Mouse (Mus musculus): ENCODE data around the gene Sppl3. TPM values are rescaled to one million over a fixed set of nuclear protein-coding genes. Genes with fewer than 3 reads are reported as not detected.

The Sppl3 gene
- polyA plus RNA-seq, 1 experiment, result 70.2 TPM

- no peak for DNase-seq (ENCODE audit: extremely low spot score in 1 of 2, low spot score in 1 of 2)
Measured at GRCm38 (mm10) chr5:115146747-115147130, 135.8 kb downstream of the Sppl3 start.

- no peak for DNase-seq (ENCODE audit: extremely low spot score in 1 of 2, low spot score in 1 of 2)
Measured at GRCm38 (mm10) chr5:115147388-115147787, 136.5 kb downstream of the Sppl3 start.

DNA sequence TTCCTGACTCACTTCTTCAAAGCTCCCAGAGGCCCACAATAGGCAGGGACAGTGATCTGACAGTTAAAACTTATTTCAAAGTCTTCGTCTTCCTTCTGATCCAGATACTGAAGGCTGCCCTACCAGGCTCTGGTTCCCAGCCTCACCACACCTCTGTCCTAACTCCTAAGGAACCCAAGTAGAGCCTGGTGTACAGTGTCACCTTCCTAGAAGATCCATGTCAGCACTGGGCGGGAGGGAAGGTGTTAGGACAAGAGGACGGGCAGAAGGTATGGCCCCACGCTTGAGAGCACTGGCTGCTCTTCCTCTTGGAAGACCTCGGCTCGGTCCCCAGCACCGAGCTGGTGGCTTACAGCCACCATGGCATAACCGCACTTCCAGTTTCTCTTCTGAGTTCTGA lies 137.4 kb downstream of the Sppl3 start:
- DNase-seq (ENCODE audit: extremely low spot score in 1 of 2, low spot score in 1 of 2), result no peak

Other genes with a start within 250 kb of the Sppl3 start
- 32.8 and 33.0 TPM in 2 replicates for gene Ankrd13a, start 236.5 kb upstream of the Sppl3 start, polyA plus RNA-seq (2012; rRNA removed)
- gene Git2, start 235.6 kb upstream of the Sppl3 start, polyA plus RNA-seq (2012; rRNA removed), result 48.1 and 49.1 TPM in 2 replicates
- 223 and 253 TPM in 2 replicates for gene 1500011B03Rik, start 187.7 kb upstream of the Sppl3 start, polyA plus RNA-seq (2012; rRNA removed)
- not detected in 2 replicates for gene 4930519G04Rik, start 157.5 kb upstream of the Sppl3 start, polyA plus RNA-seq (2012; rRNA removed)
- gene Gm9936, start 152.5 kb upstream of the Sppl3 start, polyA plus RNA-seq (2012; rRNA removed), result 0.25 and 0.40 TPM in 2 replicates
- 8.3 and 8.7 TPM in 2 replicates for gene Oasl2, start 114.2 kb upstream of the Sppl3 start, polyA plus RNA-seq (2012; rRNA removed)
- gene Oasl1, start 87.9 kb upstream of the Sppl3 start, polyA plus RNA-seq (2012; rRNA removed), result 0.48 and 0.78 TPM in 2 replicates
- gene 2210016L21Rik, start 69.0 kb upstream of the Sppl3 start, polyA plus RNA-seq (2012; rRNA removed), result 112 and 115 TPM in 2 replicates
- gene Hnf1a, start 40.0 kb upstream of the Sppl3 start, polyA plus RNA-seq (2012; rRNA removed), result not detected in 2 replicates
- gene Gm10401, start 87.2 kb downstream of the Sppl3 start, polyA plus RNA-seq (2012; rRNA removed), result not detected in 2 replicates
- gene Acads, start 108.2 kb downstream of the Sppl3 start, polyA plus RNA-seq (2012; rRNA removed), result 13.1 and 14.9 TPM in 2 replicates
- 27.9 and 28.9 TPM in 2 replicates for gene Unc119b, start 123.8 kb downstream of the Sppl3 start, polyA plus RNA-seq (2012; rRNA removed)
- 66.5 and 67.1 TPM in 2 replicates for gene Mlec, start 147.0 kb downstream of the Sppl3 start, polyA plus RNA-seq (2012; rRNA removed)
- gene Cabp1, start 183.2 kb downstream of the Sppl3 start, polyA plus RNA-seq (2012; rRNA removed), result 291 and 354 TPM in 2 replicates
- gene Pop5, start 224.7 kb downstream of the Sppl3 start, polyA plus RNA-seq (2012; rRNA removed), result 129 and 134 TPM in 2 replicates

All from frontal cortex, adult 2 months (tissue).